Mouse (Mus musculus): ENCODE measurements at regions not wholly inside any gene's neighbourhood (a gene's known extent, or its start where the extent isn't known, plus 50 kb on each side); places are given as distances from the start of the nearest gene placed in this dataset.
A peak's percentile ranks its signal among the peaks of the same experiment; 100 is the strongest.

- ATAC-seq (ENCODE audit: low TSS enrichment): no peak
Observed at GRCm38 (mm10) chr16:90614137-90614536, 113.1 kb downstream of the Mis18a start.

- peak; percentile 72 for ATAC-seq (ENCODE audit: low TSS enrichment)
Observed at GRCm38 (mm10) chr16:90610097-90610808, 117.0 kb downstream of the Mis18a start.

- peak; percentile 73 for ATAC-seq (ENCODE audit: low TSS enrichment)
Observed at GRCm38 (mm10) chr16:90599329-90599870, 127.8 kb downstream of the Mis18a start.

GRCm38 (mm10) chr16:90598727-90599126 lies 128.5 kb downstream of the Mis18a start:
- peak; percentile 44 for ATAC-seq (ENCODE audit: low TSS enrichment)

- ATAC-seq (ENCODE audit: low TSS enrichment): peak; percentile 35
Observed at GRCm38 (mm10) chr16:90592721-90593481, 134.3 kb downstream of the Mis18a start.

- ATAC-seq (ENCODE audit: low TSS enrichment): 0 out of 2 replicates have a peak, but pooled peaks have one; percentile 13
Observed at GRCm38 (mm10) chr16:90585171-90585570, 142.0 kb downstream of the Mis18a start.

- peak; percentile 84 for ATAC-seq (ENCODE audit: low TSS enrichment)
Observed at GRCm38 (mm10) chr16:90580411-90580810, 146.8 kb downstream of the Mis18a start.

GRCm38 (mm10) chr16:90571107-90571506 lies 156.1 kb downstream of the Mis18a start:
- ATAC-seq (ENCODE audit: low TSS enrichment): peak; percentile 92

- no peak; the same call in 1 of the 2 replicates for ATAC-seq (ENCODE audit: low TSS enrichment)
Observed at GRCm38 (mm10) chr16:90569826-90570225, 157.4 kb downstream of the Mis18a start.

GRCm38 (mm10) chr16:90565182-90565581 lies 162.0 kb downstream of the Mis18a start:
- ATAC-seq (ENCODE audit: low TSS enrichment): no peak

GRCm38 (mm10) chr16:90553120-90553519 lies 167.3 kb downstream of the Hunk start:
- ATAC-seq (ENCODE audit: low TSS enrichment): peak; percentile 84

- ATAC-seq (ENCODE audit: low TSS enrichment): no peak
Observed at GRCm38 (mm10) chr16:90551041-90551440, 165.2 kb downstream of the Hunk start.

GRCm38 (mm10) chr16:90550058-90550795 lies 164.4 kb downstream of the Hunk start:
- ATAC-seq (ENCODE audit: low TSS enrichment): no peak

Measured in frontal cortex, adult (tissue).